Mouse (Mus musculus): ENCODE data around the gene Irgc1. TPM values are rescaled to one million over a fixed set of nuclear protein-coding genes. Genes with fewer than 3 reads are reported as not detected.

Gene Irgc1
- polyA plus RNA-seq, 2 experiments: not detected

GRCm38 (mm10) chr7:24472937-24473336, 20.8 kb upstream of the Irgc1 start:
- no peak overlapping the region for H3K4me2 ChIP-seq (ENCODE audit: low read depth)
- H3K27ac ChIP-seq: no peak overlapping the region
- 61% methylated on average over 7 of the region's 7 CpGs for WGBS (ENCODE audit: insufficient replicate concordance)
- no peaks in the 10 kb centered on the region; the same call in 1 of the 2 replicates for H3K9me3 ChIP-seq (ENCODE audit: control insufficient read depth, low read length)
- no peaks in the 10 kb centered on the region for H3K4me1 ChIP-seq (replicated peaks; ENCODE audit: control insufficient read depth in 2 of 2, insufficient read depth in 2 of 2, low read length in 1 of 2)
- H3K4me3 ChIP-seq (ENCODE audit: insufficient read depth in 1 of 2, low read depth in 2 of 2, low read length in 2 of 2): no peak overlapping the region
- ATAC-seq (ENCODE audit: insufficient read depth) (no peak), DNase-seq (ENCODE audit: low read depth in 3 of 3, low spot score in 3 of 3) (no peak)
- H3K9ac ChIP-seq (replicated peaks): no peak overlapping the region
- no peaks in the 10 kb centered on the region for H3K27me3 ChIP-seq (ENCODE audit: control insufficient read depth, insufficient read depth, low read length)
- TF ChIP-seq CTCF (IDR thresholded peaks at IDR 0.05; ENCODE audit: low read depth) (peak; percentile 88), EP300 (IDR thresholded peaks at IDR 0.05; ENCODE audit: low read depth) (no peak)
- no peaks in the 10 kb centered on the region for H3K36me3 ChIP-seq (replicated peaks; ENCODE audit: control insufficient read depth, insufficient read depth, low read depth)

- ATAC-seq (ENCODE audit: insufficient read depth) (no peak), DNase-seq (ENCODE audit: low read depth in 3 of 3, low spot score in 3 of 3) (no peak)
- H3K4me3 ChIP-seq (ENCODE audit: insufficient read depth in 1 of 2, low read depth in 2 of 2, low read length in 2 of 2): no peak overlapping the region
- no peaks in the 10 kb centered on the region for H3K27me3 ChIP-seq (ENCODE audit: control insufficient read depth, insufficient read depth, low read length)
- no peaks in the 10 kb centered on the region; the same call in 1 of the 2 replicates for H3K9me3 ChIP-seq (ENCODE audit: control insufficient read depth, low read length)
- TF ChIP-seq CTCF (IDR thresholded peaks at IDR 0.05; ENCODE audit: low read depth) (no peak), EP300 (IDR thresholded peaks at IDR 0.05; ENCODE audit: low read depth) (no peak)
- WGBS (ENCODE audit: insufficient replicate concordance): 76% methylated on average over 6 of the region's 6 CpGs
- no peak overlapping the region for H3K27ac ChIP-seq
- H3K4me1 ChIP-seq (replicated peaks; ENCODE audit: control insufficient read depth in 2 of 2, insufficient read depth in 2 of 2, low read length in 1 of 2): no peaks in the 10 kb centered on the region
- H3K36me3 ChIP-seq (replicated peaks; ENCODE audit: control insufficient read depth, insufficient read depth, low read depth): no peaks in the 10 kb centered on the region
- H3K9ac ChIP-seq (replicated peaks): no peak overlapping the region
- no peak overlapping the region for H3K4me2 ChIP-seq (ENCODE audit: low read depth)
Measured at GRCm38 (mm10) chr7:24472442-24472841, 20.3 kb upstream of the Irgc1 start.

- Histone ChIP-seq H3K9me3 (ENCODE audit: control insufficient read depth, low read length) (no peaks in the 10 kb centered on the region; the same call in 1 of the 2 replicates), H3K4me3 (ENCODE audit: insufficient read depth in 1 of 2, low read depth in 2 of 2, low read length in 2 of 2) (no peak overlapping the region), H3K27me3 (ENCODE audit: control insufficient read depth, insufficient read depth, low read length) (no peaks in the 10 kb centered on the region), H3K4me2 (ENCODE audit: low read depth) (no peak overlapping the region), H3K27ac (no peak overlapping the region), H3K4me1 (replicated peaks; ENCODE audit: control insufficient read depth in 2 of 2, insufficient read depth in 2 of 2, low read length in 1 of 2) (no peaks in the 10 kb centered on the region), H3K36me3 (replicated peaks; ENCODE audit: control insufficient read depth, insufficient read depth, low read depth) (no peaks in the 10 kb centered on the region), H3K9ac (replicated peaks) (no peak overlapping the region)
- DNase-seq (ENCODE audit: low read depth in 3 of 3, low spot score in 3 of 3) (no peak), ATAC-seq (ENCODE audit: insufficient read depth) (no peak)
- 80% methylated on average over 7 of the region's 7 CpGs for WGBS (ENCODE audit: insufficient replicate concordance)
- TF ChIP-seq EP300 (IDR thresholded peaks at IDR 0.05; ENCODE audit: low read depth) (no peak), CTCF (IDR thresholded peaks at IDR 0.05; ENCODE audit: low read depth) (no peak)
Measured at GRCm38 (mm10) chr7:24470356-24470755, 18.3 kb upstream of the Irgc1 start.

GRCm38 (mm10) chr7:24469126-24469525, 17.0 kb upstream of the Irgc1 start:
- Histone ChIP-seq H3K4me1 (replicated peaks; ENCODE audit: control insufficient read depth in 2 of 2, insufficient read depth in 2 of 2, low read length in 1 of 2) (no peaks in the 10 kb centered on the region), H3K27me3 (ENCODE audit: control insufficient read depth, insufficient read depth, low read length) (no peaks in the 10 kb centered on the region), H3K9me3 (ENCODE audit: control insufficient read depth, low read length) (no peaks in the 10 kb centered on the region; the same call in 1 of the 2 replicates), H3K9ac (replicated peaks) (no peak overlapping the region), H3K36me3 (replicated peaks; ENCODE audit: control insufficient read depth, insufficient read depth, low read depth) (no peaks in the 10 kb centered on the region), H3K27ac (no peak overlapping the region), H3K4me2 (ENCODE audit: low read depth) (no peak overlapping the region), H3K4me3 (ENCODE audit: insufficient read depth in 1 of 2, low read depth in 2 of 2, low read length in 2 of 2) (no peak overlapping the region)
- DNase-seq (ENCODE audit: low read depth in 3 of 3, low spot score in 3 of 3) (no peak), ATAC-seq (ENCODE audit: insufficient read depth) (no peak)
- TF ChIP-seq EP300 (IDR thresholded peaks at IDR 0.05; ENCODE audit: low read depth) (no peak), CTCF (IDR thresholded peaks at IDR 0.05; ENCODE audit: low read depth) (peak; percentile 76)
- 69% methylated on average over 3 of the region's 3 CpGs for WGBS (ENCODE audit: insufficient replicate concordance)

- 64% methylated on average over 5 of the region's 5 CpGs for WGBS (ENCODE audit: insufficient replicate concordance)
- Histone ChIP-seq H3K9ac (replicated peaks) (no peak overlapping the region), H3K4me2 (ENCODE audit: low read depth) (no peak overlapping the region), H3K27ac (no peak overlapping the region), H3K4me1 (replicated peaks; ENCODE audit: control insufficient read depth in 2 of 2, insufficient read depth in 2 of 2, low read length in 1 of 2) (no peaks in the 10 kb centered on the region), H3K4me3 (ENCODE audit: insufficient read depth in 1 of 2, low read depth in 2 of 2, low read length in 2 of 2) (no peak overlapping the region), H3K9me3 (ENCODE audit: control insufficient read depth, low read length) (no peaks in the 10 kb centered on the region; the same call in 1 of the 2 replicates), H3K36me3 (replicated peaks; ENCODE audit: control insufficient read depth, insufficient read depth, low read depth) (no peaks in the 10 kb centered on the region), H3K27me3 (ENCODE audit: control insufficient read depth, insufficient read depth, low read length) (no peaks in the 10 kb centered on the region)
- DNase-seq (ENCODE audit: low read depth in 3 of 3, low spot score in 3 of 3) (no peak), ATAC-seq (ENCODE audit: insufficient read depth) (no peak)
- TF ChIP-seq EP300 (IDR thresholded peaks at IDR 0.05; ENCODE audit: low read depth) (no peak), CTCF (IDR thresholded peaks at IDR 0.05; ENCODE audit: low read depth) (no peak)
Measured at GRCm38 (mm10) chr7:24467886-24468285, 15.8 kb upstream of the Irgc1 start.

Measured in liver, embryonic 14.5 days (tissue).